Mouse (Mus musculus): ENCODE measurements at regions not wholly inside any gene's neighbourhood (a gene's known extent, or its start where the extent isn't known, plus 50 kb on each side); places are given as distances from the start of the nearest gene placed in this dataset.

- Histone ChIP-seq H3K9ac (ENCODE audit: low read depth, poor library complexity, severe bottlenecking) (no peak overlapping the region), H3K4me3 (ENCODE audit: low read depth, low read length) (no peak overlapping the region), H3K4me1 (ENCODE audit: control insufficient read depth, insufficient read depth, low read length) (no peaks in the 10 kb centered on the region), H3K27me3 (ENCODE audit: control insufficient read depth, insufficient read depth, low read length, poor library complexity, severe bottlenecking) (no peaks in the 10 kb centered on the region), H3K9me3 (replicated peaks; ENCODE audit: control insufficient read depth, insufficient read depth, low read length, poor library complexity, severe bottlenecking) (no peaks in the 10 kb centered on the region), H3K36me3 (ENCODE audit: control insufficient read depth, insufficient read depth, low read length, poor library complexity, severe bottlenecking) (no peaks in the 10 kb centered on the region), H3K27ac (ENCODE audit: insufficient read depth, low read length) (no peak overlapping the region)
- TF ChIP-seq EP300 (IDR thresholded peaks at IDR 0.05; ENCODE audit: insufficient read depth, low read depth, low read length) (no peak), CTCF (IDR thresholded peaks at IDR 0.05; ENCODE audit: low read depth, low read length) (no peak), POLR2A (IDR thresholded peaks at IDR 0.05; ENCODE audit: insufficient read depth, low read length) (no peak)
Measured at GRCm38 (mm10) chr3:78648115-78648514, 638.2 kb downstream of the Rapgef2 start.

GRCm38 (mm10) chr3:78635386-78635785 lies 650.9 kb downstream of the Rapgef2 start:
- Histone ChIP-seq H3K9me3 (replicated peaks; ENCODE audit: control insufficient read depth, insufficient read depth, low read length, poor library complexity, severe bottlenecking) (no peaks in the 10 kb centered on the region; the same call in 1 of the 2 replicates), H3K4me3 (ENCODE audit: low read depth, low read length) (no peak overlapping the region), H3K4me1 (ENCODE audit: control insufficient read depth, insufficient read depth, low read length) (no peaks in the 10 kb centered on the region), H3K36me3 (ENCODE audit: control insufficient read depth, insufficient read depth, low read length, poor library complexity, severe bottlenecking) (no peaks in the 10 kb centered on the region), H3K27ac (ENCODE audit: insufficient read depth, low read length) (no peak overlapping the region), H3K9ac (ENCODE audit: low read depth, poor library complexity, severe bottlenecking) (no peak overlapping the region), H3K27me3 (ENCODE audit: control insufficient read depth, insufficient read depth, low read length, poor library complexity, severe bottlenecking) (no peaks in the 10 kb centered on the region)
- TF ChIP-seq EP300 (IDR thresholded peaks at IDR 0.05; ENCODE audit: insufficient read depth, low read depth, low read length) = no peak
- no peak for TF ChIP-seq CTCF (IDR thresholded peaks at IDR 0.05; ENCODE audit: low read depth, low read length)
- TF ChIP-seq POLR2A (IDR thresholded peaks at IDR 0.05; ENCODE audit: insufficient read depth, low read length) = no peak

- H3K9me3 ChIP-seq (replicated peaks; ENCODE audit: control insufficient read depth, insufficient read depth, low read length, poor library complexity, severe bottlenecking) = no peaks in the 10 kb centered on the region
- H3K27ac ChIP-seq (ENCODE audit: insufficient read depth, low read length) = no peak overlapping the region
- no peaks in the 10 kb centered on the region for H3K4me1 ChIP-seq (ENCODE audit: control insufficient read depth, insufficient read depth, low read length)
- no peak overlapping the region for H3K4me3 ChIP-seq (ENCODE audit: low read depth, low read length)
- H3K36me3 ChIP-seq (ENCODE audit: control insufficient read depth, insufficient read depth, low read length, poor library complexity, severe bottlenecking) = no peaks in the 10 kb centered on the region
- no peaks in the 10 kb centered on the region for H3K27me3 ChIP-seq (ENCODE audit: control insufficient read depth, insufficient read depth, low read length, poor library complexity, severe bottlenecking)
- TF ChIP-seq POLR2A (IDR thresholded peaks at IDR 0.05; ENCODE audit: insufficient read depth, low read length) (no peak), CTCF (IDR thresholded peaks at IDR 0.05; ENCODE audit: low read depth, low read length) (peak; percentile 18)
- no peak overlapping the region for H3K9ac ChIP-seq (ENCODE audit: low read depth, poor library complexity, severe bottlenecking)
Measured at GRCm38 (mm10) chr3:78618900-78619299, 667.4 kb downstream of the Rapgef2 start.

GRCm38 (mm10) chr3:78594718-78595236 lies 691.5 kb downstream of the Rapgef2 start:
- Histone ChIP-seq H3K9ac (ENCODE audit: low read depth, poor library complexity, severe bottlenecking) (no peak overlapping the region), H3K27me3 (ENCODE audit: control insufficient read depth, insufficient read depth, low read length, poor library complexity, severe bottlenecking) (no peaks in the 10 kb centered on the region), H3K9me3 (replicated peaks; ENCODE audit: control insufficient read depth, insufficient read depth, low read length, poor library complexity, severe bottlenecking) (no peaks in the 10 kb centered on the region), H3K4me3 (ENCODE audit: low read depth, low read length) (no peak overlapping the region), H3K36me3 (ENCODE audit: control insufficient read depth, insufficient read depth, low read length, poor library complexity, severe bottlenecking) (no peaks in the 10 kb centered on the region), H3K27ac (ENCODE audit: insufficient read depth, low read length) (no peak overlapping the region), H3K4me1 (ENCODE audit: control insufficient read depth, insufficient read depth, low read length) (no peaks in the 10 kb centered on the region)
- TF ChIP-seq CTCF (IDR thresholded peaks at IDR 0.05; ENCODE audit: low read depth, low read length) (no peak), EP300 (IDR thresholded peaks at IDR 0.05; ENCODE audit: insufficient read depth, low read depth, low read length) (no peak), POLR2A (IDR thresholded peaks at IDR 0.05; ENCODE audit: insufficient read depth, low read length) (no peak)

GRCm38 (mm10) chr3:78594305-78594704 lies 692.0 kb downstream of the Rapgef2 start:
- TF ChIP-seq POLR2A (IDR thresholded peaks at IDR 0.05; ENCODE audit: insufficient read depth, low read length) (no peak), CTCF (IDR thresholded peaks at IDR 0.05; ENCODE audit: low read depth, low read length) (no peak), EP300 (IDR thresholded peaks at IDR 0.05; ENCODE audit: insufficient read depth, low read depth, low read length) (no peak)
- H3K4me1 ChIP-seq (ENCODE audit: control insufficient read depth, insufficient read depth, low read length) = no peaks in the 10 kb centered on the region
- H3K9me3 ChIP-seq (replicated peaks; ENCODE audit: control insufficient read depth, insufficient read depth, low read length, poor library complexity, severe bottlenecking) = no peaks in the 10 kb centered on the region
- no peak overlapping the region for H3K4me3 ChIP-seq (ENCODE audit: low read depth, low read length)
- no peaks in the 10 kb centered on the region for H3K36me3 ChIP-seq (ENCODE audit: control insufficient read depth, insufficient read depth, low read length, poor library complexity, severe bottlenecking)
- no peak overlapping the region for H3K27ac ChIP-seq (ENCODE audit: insufficient read depth, low read length)
- no peak overlapping the region for H3K9ac ChIP-seq (ENCODE audit: low read depth, poor library complexity, severe bottlenecking)
- H3K27me3 ChIP-seq (ENCODE audit: control insufficient read depth, insufficient read depth, low read length, poor library complexity, severe bottlenecking) = no peaks in the 10 kb centered on the region

GRCm38 (mm10) chr3:78586639-78587038 lies 699.7 kb downstream of the Rapgef2 start:
- TF ChIP-seq EP300 (IDR thresholded peaks at IDR 0.05; ENCODE audit: insufficient read depth, low read depth, low read length) (no peak), POLR2A (IDR thresholded peaks at IDR 0.05; ENCODE audit: insufficient read depth, low read length) (no peak), CTCF (IDR thresholded peaks at IDR 0.05; ENCODE audit: low read depth, low read length) (no peak)
- H3K27me3 ChIP-seq (ENCODE audit: control insufficient read depth, insufficient read depth, low read length, poor library complexity, severe bottlenecking) = no peaks in the 10 kb centered on the region
- no peak overlapping the region for H3K27ac ChIP-seq (ENCODE audit: insufficient read depth, low read length)
- H3K9me3 ChIP-seq (replicated peaks; ENCODE audit: control insufficient read depth, insufficient read depth, low read length, poor library complexity, severe bottlenecking) = no peaks in the 10 kb centered on the region
- H3K36me3 ChIP-seq (ENCODE audit: control insufficient read depth, insufficient read depth, low read length, poor library complexity, severe bottlenecking) = no peaks in the 10 kb centered on the region
- H3K4me1 ChIP-seq (ENCODE audit: control insufficient read depth, insufficient read depth, low read length) = no peaks in the 10 kb centered on the region
- no peak overlapping the region for H3K9ac ChIP-seq (ENCODE audit: low read depth, poor library complexity, severe bottlenecking)
- H3K4me3 ChIP-seq (ENCODE audit: low read depth, low read length) = no peak overlapping the region

Measured in ES-Bruce4 (cell line).